Mouse (Mus musculus) mesoderm, embryonic 11.5 days (tissue): ENCODE data around the gene Tmem163.

ENCODE experiments used
- DNase-seq: peaks from one replicate; pipeline ENCODE4 v3.0.0-alpha.2; 2012; ENCODE audit warnings: low read depth, low spot score

Gene Tmem163

DNA sequence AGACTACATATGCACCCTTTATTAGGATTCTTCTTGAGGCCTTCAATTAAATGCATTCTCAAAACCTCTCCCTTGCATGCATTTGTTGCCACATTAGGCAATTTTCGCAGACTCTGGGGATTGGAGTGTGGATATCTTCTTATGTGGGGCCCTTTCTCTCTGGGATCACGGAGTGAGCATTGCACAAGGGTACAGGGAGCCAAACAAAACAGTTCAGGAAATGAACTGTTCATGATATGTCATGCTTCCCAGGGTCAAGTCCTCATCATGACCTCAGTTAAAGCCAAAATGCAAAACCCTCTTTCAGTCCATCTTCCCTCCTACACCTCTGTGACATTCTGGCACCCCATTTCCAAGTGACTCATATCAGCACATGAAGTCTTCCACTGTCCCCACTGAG, 27.8 kb downstream of the Tmem163 start:
- no peak for DNase-seq

DNA sequence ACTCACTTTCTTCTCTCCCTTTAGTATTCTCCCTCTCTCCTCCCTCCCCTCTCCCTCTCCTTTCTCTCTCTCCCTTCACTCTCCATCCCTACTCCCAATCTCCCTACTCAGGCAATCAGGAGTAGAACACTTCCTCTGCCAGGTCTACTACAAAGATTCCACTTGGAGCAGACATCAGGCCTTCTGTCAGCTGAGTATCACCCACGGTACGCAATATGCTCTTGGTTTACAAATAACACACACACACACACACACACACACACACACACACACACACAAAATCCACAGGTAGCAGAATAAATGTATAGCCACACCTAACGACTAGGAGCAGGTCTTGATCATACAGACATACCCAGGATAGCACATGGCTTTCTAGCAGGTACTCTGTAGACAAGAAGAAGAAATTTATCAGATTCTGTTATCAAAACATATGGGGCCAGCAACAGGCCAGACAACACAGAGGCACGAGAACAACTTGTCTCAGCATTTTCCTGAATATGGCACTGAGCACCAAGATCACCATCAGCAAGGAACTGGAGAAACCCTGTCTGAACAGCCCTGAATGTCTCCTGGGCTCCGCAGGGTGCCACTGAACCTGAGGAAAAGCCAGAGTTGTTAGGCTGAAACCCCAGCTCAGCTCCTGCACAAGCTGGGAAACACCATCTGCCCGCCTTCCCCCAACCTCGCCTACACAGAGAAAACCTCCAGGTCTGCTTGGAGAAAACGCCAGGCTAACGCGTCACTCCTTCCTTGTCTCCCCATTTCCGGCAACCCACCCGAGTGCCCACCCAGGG, 36.2 kb downstream of the Tmem163 start:
- no peak for DNase-seq

DNA sequence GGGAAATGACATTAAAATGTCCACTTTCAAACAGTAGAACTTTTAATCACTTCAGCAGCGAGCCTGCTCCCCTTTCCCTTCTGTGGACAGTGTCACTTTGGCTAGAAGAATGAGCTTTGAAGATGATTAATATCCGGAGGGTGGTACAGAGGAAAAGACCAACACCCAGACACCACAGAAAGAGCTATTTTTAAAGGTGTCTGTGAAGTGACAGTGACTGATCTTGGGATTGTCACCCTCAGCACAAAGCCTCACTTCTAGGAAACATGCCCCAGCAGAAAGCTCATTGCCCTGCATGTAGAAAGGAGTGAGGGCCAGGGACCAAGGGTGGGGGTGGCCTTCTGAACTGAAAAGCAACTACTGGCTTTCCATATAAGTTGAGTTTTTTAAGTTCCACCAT, 41.4 kb downstream of the Tmem163 start:
- no peak for DNase-seq

DNA sequence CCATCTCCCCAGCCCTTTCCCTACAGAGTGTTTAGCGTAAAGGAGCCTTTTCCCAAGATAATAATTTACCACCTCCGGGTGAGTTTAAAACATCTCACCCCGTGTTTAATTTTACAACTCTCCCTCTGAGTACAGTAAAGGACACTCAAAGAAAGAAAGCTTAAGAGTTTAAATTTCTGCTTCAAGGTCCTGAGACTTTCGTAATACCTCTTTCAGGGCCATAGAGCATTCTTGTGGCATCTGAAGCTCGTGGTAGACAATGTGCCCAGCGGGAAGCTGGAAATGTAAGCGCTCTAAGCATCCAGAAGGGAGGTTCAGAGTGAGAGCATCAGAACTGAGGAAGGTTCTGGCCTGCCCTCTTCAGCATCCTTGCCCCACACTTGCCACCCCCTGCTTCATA, 52.2 kb downstream of the Tmem163 start:
- DNase-seq: no peak

DNA sequence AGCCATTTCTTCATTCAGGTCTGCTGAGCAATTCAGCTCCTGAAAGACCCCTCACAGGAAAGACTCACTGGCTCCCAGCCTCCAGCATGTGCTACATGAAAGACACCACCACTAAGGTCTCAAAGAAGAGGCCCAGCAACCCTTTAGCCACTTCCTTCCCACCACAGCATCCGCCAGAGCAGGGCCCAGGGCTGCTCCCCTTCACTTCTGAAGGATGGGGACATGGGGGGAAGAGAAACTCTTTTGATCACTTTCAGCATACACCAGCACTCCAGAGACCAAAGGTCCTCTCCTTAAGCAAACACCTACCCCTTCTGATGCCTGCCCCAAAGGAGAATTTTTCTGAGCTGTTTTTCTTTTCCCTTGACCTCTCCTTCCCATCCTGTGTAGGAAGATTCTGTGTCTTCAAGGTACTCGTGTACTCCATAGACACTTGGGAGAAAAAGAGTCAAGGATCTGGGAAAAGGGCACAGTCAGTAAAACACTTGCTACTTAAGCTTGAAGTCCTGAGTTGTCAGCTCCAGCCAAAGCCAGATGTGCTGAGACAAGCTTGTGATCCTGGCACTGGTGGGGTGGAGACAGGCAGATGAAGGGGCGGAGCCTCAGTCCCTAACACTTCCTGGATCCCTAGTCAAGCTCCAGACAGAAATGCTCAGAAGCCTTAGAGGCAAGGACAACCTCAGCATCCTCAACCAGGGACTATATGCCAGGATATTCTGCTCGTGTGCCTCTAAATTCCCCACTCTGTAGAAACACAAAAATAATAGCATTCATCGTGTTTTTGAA, 53.6 kb downstream of the Tmem163 start:
- DNase-seq: peak; percentile 43

DNA sequence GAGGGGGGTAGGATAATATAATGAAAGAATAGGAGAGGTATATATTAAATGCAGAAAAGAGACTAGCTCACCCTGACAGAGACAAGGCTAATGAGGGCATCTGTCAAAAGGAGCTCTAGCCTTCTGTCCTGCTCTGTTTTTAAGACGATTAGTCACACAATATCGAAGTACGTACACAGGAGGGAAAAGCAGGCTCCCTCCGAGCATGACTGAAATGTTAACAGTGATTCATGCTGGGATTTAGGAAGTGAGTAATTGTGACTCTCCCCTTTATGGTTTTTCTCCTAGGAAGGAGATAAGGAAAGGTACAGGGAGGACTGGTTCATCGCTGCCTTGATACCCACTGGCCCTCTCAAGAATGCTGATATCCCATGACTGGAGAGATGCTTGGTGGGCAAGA, 57.0 kb downstream of the Tmem163 start:
- no peak for DNase-seq

DNA sequence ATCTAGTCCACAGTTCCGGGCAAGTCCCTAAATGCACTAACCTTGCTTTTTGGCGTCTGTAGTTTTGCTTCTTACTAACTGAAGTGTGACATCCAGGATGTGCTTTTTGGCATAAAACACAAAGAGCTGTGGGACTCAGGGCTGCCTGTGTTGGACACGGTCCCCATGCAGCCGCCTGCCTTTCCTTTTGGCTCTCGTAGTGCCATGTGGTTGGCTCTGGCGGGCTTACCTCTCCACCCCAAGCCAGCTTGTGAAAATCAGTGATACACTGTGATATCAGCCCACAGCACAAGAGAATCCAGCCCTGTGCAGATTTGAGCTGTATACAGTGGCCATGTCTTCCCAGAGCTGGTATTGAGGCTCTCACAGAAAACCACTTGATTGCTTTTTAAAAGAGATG, 60.3 kb downstream of the Tmem163 start:
- no peak for DNase-seq

DNA sequence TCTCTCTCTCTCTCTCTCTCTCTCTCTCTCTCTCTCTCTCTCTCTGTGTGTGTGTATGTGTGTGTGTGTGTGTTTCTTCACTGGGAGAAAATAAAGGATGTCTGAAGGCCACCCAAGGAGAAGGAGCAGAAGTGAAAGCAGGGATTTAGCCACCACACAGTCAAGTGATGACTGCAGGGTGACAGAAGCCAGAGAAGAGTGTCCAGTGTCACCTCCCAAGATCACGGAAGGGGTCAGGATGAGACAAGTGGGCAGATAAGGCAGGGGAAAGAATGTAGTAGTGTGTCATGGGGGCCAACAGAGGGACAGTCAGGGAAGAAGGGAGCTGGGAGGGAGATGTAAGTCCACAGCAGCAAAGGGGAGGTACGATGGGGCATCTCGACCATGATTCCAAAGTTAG, 69.0 kb downstream of the Tmem163 start:
- DNase-seq: no peak

DNA sequence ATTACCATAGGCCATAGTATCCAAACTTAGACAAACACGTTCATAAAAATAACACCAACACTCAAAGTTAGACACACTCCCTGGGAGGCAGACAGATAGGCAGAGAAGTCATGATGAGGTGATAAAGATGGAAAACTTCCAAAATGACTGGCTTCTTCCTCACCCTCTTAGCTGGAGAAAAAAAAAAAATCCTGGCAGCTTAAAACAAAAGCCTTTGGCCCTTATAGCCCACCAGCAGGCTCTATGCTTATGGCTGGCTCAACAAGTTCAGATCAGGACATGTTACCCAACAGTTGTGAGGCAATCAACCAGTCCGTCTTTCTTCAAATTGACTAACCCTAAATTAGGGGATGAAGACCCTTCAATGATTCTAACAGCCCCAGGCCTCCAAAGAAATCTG, 69.5 kb downstream of the Tmem163 start:
- no peak for DNase-seq

DNA sequence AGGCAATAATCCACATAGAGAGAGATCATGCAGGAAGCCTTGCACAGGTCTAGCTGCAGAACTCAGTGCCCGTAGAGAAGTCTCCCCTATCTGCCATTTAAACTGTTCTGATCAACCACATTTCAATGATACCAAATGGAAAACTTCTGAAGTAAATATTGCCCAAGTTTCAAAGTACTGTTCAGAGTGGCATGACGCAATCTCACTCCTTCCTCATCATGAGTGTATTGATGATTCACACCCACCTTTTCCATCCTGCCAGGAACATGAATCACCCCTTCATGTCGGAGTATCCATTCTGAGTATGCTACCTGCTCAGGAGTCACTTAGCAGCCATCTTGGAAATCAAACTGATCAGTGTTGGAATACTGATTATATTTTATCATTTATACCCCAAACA, 71.0 kb downstream of the Tmem163 start:
- no peak for DNase-seq

DNA sequence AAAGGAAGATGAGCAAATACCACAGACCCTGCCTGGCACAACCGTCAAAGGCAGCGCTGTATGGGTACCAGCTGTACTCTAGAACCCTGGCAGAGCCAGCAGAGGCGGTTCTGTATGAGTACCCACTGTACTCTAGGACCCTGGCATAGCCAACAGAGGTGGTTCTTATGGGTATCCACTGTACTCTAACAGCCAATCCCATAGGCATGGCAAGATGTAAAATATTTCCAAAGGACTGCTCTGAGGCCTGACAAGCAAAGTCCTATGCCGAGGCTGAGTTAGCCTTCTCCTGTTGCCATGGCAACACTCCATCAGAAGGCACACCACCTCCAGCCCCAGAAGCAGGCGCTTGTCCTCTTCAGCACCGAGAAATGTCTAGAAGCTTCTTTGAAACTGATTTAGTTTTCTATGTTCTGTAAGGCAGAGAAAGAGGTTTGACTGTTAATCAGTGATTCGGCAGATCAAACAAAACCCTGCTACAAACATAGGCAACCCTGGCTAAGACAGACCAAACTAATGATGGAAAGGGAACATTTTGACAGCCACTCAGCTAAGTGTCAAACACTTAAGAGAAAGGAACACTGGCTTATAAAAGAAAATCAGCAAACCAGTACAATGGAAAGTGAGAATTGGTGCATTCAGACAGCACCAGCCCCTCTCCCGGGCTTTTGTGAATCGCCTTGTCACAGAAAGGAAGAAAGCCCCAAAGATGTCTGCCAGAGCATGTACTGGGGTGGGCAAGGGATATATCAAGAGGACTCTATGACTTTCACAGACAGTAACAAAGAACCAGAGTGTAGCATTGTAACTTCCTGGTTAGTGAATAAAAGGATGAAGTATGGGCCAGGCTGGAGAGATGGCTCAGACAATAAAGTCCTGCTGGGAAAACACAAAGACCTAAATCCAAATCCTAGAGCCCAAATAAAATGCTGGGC, 75.4 kb downstream of the Tmem163 start:
- DNase-seq: peak; percentile 28

DNA sequence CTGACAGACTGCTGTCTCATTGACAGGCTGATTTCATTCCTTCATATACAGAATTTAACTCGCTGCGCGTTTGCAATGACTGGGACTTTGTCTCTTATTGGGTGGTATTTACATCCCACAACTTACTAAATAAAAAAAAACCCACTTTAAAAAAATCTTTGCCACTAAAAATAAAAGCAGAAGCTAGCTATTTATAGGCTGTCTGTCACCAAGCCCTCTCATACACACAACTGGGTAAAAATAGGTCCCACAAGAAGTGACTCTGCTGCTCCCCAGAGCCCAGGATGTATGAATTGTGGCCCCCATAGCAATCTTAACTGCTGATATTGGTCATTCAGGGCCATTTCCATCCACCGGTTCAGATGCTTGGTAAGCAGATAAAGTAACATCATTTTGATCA, 83.2 kb downstream of the Tmem163 start:
- no peak for DNase-seq

DNA sequence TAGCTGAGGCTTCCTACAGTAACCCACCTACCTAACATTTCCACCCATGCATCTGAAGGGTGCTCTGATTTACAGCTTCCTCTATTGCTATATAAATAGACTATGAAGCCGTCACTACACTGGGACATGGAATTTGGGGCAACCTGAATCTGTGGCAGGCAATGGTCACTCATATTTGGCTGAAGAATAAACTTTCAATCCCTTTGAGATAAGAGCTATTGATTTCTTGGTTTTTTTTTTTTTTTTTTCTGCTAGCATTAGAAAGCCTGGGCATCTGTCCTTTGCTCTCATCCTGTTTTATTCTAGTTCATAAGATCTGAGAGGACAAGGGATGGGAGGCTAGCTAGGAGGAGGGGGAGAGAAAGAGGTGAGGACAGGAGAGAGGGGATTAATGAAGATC, 83.6 kb downstream of the Tmem163 start:
- no peak for DNase-seq

DNA sequence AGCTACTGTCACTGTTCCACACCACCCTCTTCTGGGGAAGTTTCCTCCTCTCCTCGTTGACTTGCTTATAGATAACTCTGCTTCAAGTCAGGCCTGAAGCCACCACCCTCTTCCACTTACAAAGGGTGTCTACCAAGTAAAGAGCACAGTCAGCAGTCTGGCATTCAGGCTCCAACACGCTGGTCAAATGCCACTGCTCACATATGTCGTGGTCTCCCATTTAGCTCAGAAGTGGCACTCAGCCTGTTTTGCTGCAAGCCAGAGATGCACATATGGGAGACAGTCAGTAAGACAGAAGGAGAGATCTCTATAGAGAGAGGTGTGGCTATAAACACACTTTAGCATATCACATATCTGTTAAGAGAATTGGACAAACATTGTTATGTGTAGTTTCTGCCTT, 89.8 kb downstream of the Tmem163 start:
- no peak for DNase-seq

DNA sequence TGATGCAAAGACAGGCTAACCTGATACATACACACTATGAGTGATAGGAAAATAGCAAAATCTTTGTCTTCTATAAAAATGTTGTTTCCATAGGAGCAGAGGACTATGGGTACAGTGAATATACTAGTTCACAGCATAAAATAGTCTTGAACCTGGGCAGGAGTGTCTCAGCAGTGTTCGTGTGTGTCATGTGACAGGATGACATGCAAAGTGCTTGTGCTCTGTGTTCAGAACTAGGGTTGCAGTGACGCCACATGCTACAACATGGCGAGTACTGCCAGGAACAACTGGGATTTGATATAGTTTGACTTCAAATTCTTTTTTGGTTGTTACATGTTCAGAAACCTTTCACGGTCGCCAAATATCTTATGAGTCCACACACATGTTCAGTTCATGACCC, 92.3 kb downstream of the Tmem163 start:
- DNase-seq: no peak

DNA sequence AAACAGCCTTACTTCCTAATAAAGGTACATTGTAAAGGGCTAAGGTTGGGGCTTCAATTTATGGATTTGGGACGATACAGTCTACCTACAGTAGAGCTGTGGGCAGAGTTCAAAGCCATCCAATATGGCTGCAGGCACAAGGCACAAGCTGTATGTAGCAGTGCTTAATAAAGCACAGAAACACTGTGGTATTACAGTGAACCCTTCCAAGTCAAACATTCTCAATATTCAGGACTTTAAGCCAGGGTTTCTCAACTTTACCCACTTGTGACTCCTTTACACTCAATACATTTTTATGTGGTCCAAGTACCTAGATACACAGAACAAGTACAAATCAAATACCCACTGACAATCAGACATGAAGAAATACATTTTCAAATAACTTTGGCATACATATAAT, 93.2 kb downstream of the Tmem163 start:
- no peak for DNase-seq

DNA sequence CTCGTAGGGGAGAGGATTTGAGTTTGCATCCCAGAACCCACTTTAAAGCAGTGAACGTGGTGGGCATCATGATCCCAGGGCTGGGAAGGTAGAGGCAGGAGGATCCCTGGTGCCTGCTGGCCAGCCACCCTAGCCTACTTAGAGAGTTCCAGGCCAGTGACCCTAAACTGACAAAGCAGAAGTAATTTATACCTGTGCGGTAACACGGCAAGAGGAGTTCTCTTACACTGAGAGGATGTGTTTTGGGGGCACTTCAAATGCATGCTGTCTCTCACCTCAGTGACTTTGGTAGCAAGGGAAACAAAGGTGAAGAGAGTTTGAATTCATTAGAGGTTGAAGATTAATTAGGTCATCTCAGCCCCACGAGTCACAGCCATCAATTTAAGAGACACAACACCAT, 101.4 kb downstream of the Tmem163 start:
- DNase-seq: no peak

DNA sequence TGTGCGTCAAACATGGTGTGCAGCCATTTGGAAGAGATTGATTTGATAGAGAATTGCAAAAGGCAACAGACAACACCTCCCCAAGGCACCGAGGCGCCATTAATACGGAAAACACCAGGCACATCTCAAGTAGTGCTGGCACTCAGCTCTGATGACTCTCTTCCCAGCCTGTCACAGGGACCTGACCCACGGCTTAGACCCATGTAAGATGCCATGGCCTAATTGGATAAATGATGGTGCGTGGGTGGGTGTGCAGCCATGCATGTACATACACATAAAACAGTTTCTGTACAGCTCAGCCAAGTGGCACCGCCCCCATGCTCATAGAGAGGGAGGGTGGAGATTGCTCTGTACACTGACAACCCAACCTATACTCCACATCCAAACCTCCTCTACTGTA, 102.3 kb downstream of the Tmem163 start:
- peak; percentile 50 for DNase-seq

DNA sequence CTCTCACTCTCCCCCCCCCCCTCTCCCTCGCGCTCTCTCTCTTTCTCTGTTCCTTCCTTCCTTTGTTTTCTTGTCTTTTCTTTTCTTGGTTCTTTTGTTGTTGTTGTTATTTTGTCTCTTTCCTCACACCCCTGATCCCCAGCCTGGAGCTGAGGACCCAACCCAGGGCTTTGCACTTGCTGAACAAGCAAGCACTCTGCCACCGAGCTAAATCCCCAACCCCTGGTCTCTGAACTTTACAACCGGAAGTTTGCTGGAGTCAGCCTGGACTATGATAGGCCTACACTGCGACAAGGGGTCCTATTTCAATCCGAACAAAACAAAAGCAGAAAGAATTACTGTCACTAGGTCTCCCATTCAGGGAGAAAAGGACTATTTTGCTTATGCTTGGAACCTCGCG, 102.8 kb downstream of the Tmem163 start:
- DNase-seq: no peak

DNA sequence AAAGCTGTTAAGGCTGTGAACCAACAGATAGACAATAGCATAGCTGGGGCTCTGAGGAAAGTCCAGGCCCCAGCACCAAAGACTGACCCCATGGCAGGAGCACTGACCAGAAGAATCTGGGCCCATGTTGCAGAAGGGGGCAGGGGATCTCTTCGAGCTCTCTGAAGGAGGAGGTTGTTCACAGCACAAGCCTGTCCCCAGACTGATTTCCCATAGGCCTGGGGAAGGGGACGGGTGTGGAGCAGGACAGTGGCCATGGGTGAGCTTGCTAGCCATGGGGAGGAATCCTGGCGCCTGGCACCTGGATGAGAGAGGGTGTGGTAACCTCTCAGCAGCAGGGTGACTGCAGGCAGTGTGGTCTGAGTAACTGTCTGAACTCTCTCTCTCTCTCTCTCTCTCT, 103.2 kb downstream of the Tmem163 start:
- DNase-seq: no peak

DNA sequence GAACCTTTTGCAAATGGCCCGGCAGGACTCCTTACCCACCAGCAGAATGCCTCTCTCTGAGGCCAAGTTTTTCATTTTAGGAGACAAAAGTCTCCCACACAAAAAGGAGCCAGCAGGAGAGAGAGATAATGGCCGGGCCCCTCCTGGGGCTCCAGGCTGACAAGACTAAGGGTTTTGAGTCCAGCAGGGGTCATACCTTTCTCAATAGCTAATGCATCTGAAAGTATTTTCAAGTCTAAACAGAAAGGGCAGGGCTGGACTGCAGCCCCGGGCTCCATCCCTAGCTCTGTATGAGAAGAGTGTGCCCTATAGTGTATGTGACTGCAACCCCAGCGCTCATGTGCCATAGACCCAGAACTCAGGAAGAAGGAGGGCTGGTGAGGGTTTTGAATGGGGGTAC, 103.7 kb downstream of the Tmem163 start:
- no peak for DNase-seq

DNA sequence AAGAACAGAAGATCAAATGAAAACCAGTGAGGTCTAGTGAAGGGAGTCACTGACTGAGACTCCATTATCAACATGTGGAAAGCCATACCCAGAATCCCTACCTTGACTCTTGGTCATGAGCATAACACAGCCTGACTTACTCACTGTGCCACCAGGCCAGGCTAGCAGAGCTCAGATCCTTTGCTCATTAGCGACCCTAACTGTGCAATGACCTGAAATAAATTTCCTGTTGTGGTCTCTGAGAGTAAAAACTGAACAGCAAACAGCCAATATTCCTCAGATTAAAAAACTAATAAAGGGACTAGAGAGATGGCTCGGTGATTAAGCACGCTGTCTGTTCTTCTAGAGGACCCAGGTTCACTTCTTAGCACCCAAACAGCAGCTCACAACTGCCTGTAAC, 106.2 kb downstream of the Tmem163 start:
- DNase-seq: no peak
